Mouse (Mus musculus): ENCODE results near the gene Gnl2.

- no peak for TF ChIP-seq CTCF (IDR thresholded peaks at IDR 0.05; ENCODE audit: low read depth)
- no peak for TF ChIP-seq EP300 (IDR thresholded peaks at IDR 0.05; ENCODE audit: low read depth)
Measured at GRCm38 (mm10) chr4:125078698-125079097, 62.3 kb downstream of the Gnl2 start.
